Mouse (Mus musculus): ENCODE results near the gene C1qbp. TPM values are rescaled to one million over a fixed set of nuclear protein-coding genes. Genes with fewer than 3 reads are reported as not detected.

C1qbp gene
- 10 to 100 TPM; 79.5 to 82.5 TPM for total RNA-seq (2023)

GRCm38 (mm10) chr11:70982557-70983228 lies at the start of gene C1qbp:
C1qbp (minus strand) TSS chr11:70983026.

GRCm38 (mm10) chr11:71019201-71020068 lies 36.6 kb upstream of the C1qbp start, which contains the start of the genes Mis12 and Derl2:
Mis12 (plus strand) TSS chr11:71019611.
Derl2 (minus strand) TSS chr11:71019841.

GRCm38 (mm10) chr11:71004316-71004773 lies 21.5 kb upstream of the C1qbp start, which contains the start of gene Dhx33:
Dhx33 (minus strand) TSS chr11:71004437.

GRCm38 (mm10) chr11:70969821-70970559 lies 12.8 kb downstream of the C1qbp start, which contains the start of the genes Nup88 and Rpain:
Nup88 (minus strand) TSS chr11:70969973.
Rpain (plus strand) TSS chr11:70970213.

Other genes with a start within 250 kb of the C1qbp start
- gene Zfp3, start 218.8 kb downstream of the C1qbp start, total RNA-seq (2023): 1 to 10 TPM; 1.8 to 5.4 TPM
- 10 to 100 TPM; 28.9 to 29.8 TPM for gene Scimp, start 170.4 kb downstream of the C1qbp start, total RNA-seq (2023)
- gene Rabep1, start 138.2 kb downstream of the C1qbp start, total RNA-seq (2023): 10 to 100 TPM; 57.1 to 57.7 TPM
- 100 to 1,000 TPM; 109 to 131 TPM for gene Nup88, start 13.1 kb downstream of the C1qbp start, total RNA-seq (2023)
- gene Rpain, start 12.8 kb downstream of the C1qbp start, total RNA-seq (2023): 10 to 100 TPM; 56.6 to 60.3 TPM
- 10 to 100 TPM; 34.5 to 41.6 TPM for gene Dhx33, start 21.4 kb upstream of the C1qbp start, total RNA-seq (2023)
- gene Mis12, start 36.6 kb upstream of the C1qbp start, total RNA-seq (2023): 10 to 100 TPM; 13.4 to 19.7 TPM
- 10 to 100 TPM; 30.2 to 33.7 TPM for gene Derl2, start 36.8 kb upstream of the C1qbp start, total RNA-seq (2023)
- not detected for gene 6330403K07Rik, start 50.5 kb upstream of the C1qbp start, total RNA-seq (2023)
- 1 to 10 TPM; 2.8 to 2.9 TPM for gene Nlrp1a, start 161.7 kb upstream of the C1qbp start, total RNA-seq (2023)
- 1 to 10 TPM; 2.6 to 4.3 TPM for gene Nlrp1b, start 247.7 kb upstream of the C1qbp start, total RNA-seq (2023)